Mouse (Mus musculus) MEL (cell line): Measurements from ENCODE around the gene Cyp4b1. TPM values are rescaled to one million over a fixed set of nuclear protein-coding genes. Genes with fewer than 3 reads are reported as not detected.
A peak's percentile ranks its signal among the peaks of the same experiment; 100 is the strongest.

ENCODE experiments used
- DNase-seq: peaks from one replicate; pipeline ENCODE4 v3.0.0; 2011; ENCODE audit warnings: low read depth, low spot score
- H3K27ac ChIP-seq: 2 replicates; pipeline ENCODE4 v1.5.1; 2012; ENCODE audit warnings: low read depth, mild to moderate bottlenecking, control low read depth, low read length, moderate library complexity; ENCODE audit not compliant: control insufficient read depth
- H3K27me3 ChIP-seq, 2 experiments: fragments of 150-350 bp in 1 of 2; sonication (generic) in 1 of 2; 2 replicates each; pipeline ENCODE4 v1.6.1; 2012; ENCODE audit warnings: low read length in 2 of 2, mild to moderate bottlenecking in 2 of 2, improper control_type of control experiment in 1 of 2, moderate library complexity in 1 of 2; ENCODE audit not compliant: insufficient read depth in 2 of 2, control insufficient read depth in 1 of 2
- H3K36me3 ChIP-seq, 2 experiments: 2 replicates each; pipeline ENCODE4 v1.6.1; 2012 to 2014; ENCODE audit warnings: low read length in 2 of 2, improper control_type of control experiment in 1 of 2, inconsistent platforms in 1 of 2, mild to moderate bottlenecking in 1 of 2; ENCODE audit not compliant: insufficient read depth in 2 of 2, control insufficient read depth in 1 of 2
- H3K4me1 ChIP-seq, 2 experiments: fragments of 150-350 bp in 1 of 2; sonication (generic) in 1 of 2; 2 replicates each; pipeline ENCODE4 v1.6.1; 2012; ENCODE audit warnings: low read length in 2 of 2, improper control_type of control experiment in 1 of 2, mild to moderate bottlenecking in 1 of 2; ENCODE audit not compliant: insufficient read depth in 2 of 2, control insufficient read depth in 1 of 2
- H3K4me3 ChIP-seq, 2 experiments: fragments of 150-350 bp in 1 of 2; sonication (generic) in 1 of 2; 2 replicates each; pipeline ENCODE4 v1.5.1; 2012; ENCODE audit warnings: low read depth in 2 of 2, low read length in 2 of 2, mild to moderate bottlenecking in 2 of 2, moderate library complexity in 2 of 2, control low read depth in 1 of 2, improper control_type of control experiment in 1 of 2; ENCODE audit not compliant: control insufficient read depth in 1 of 2, insufficient read depth in 1 of 2
- H3K79me2 ChIP-seq: 2 replicates; pipeline ENCODE4 v1.6.1; 2012; ENCODE audit warnings: mild to moderate bottlenecking, low read length, moderate library complexity; ENCODE audit not compliant: control insufficient read depth, poor library complexity, insufficient read depth
- H3K9ac ChIP-seq: 2 replicates; pipeline ENCODE4 v1.6.1; 2012; ENCODE audit warnings: low read depth, mild to moderate bottlenecking, control low read depth, low read length, moderate library complexity; ENCODE audit not compliant: control insufficient read depth, poor library complexity, severe bottlenecking
- H3K9me3 ChIP-seq: fragments of 150-350 bp; sonication (generic); replicated peaks from 2 replicates; pipeline ENCODE4 v1.6.1; 2012; ENCODE audit warnings: mild to moderate bottlenecking, low read length, improper control_type of control experiment, moderate library complexity; ENCODE audit not compliant: insufficient read depth
- CHD2 ChIP-seq: IDR thresholded peaks from 2 replicates; pipeline ENCODE4 v1.6.1; 2011; ENCODE audit warnings: low read length, improper control_type of control experiment
- CTCF ChIP-seq, 3 experiments: IDR thresholded peaks in 2 of 3; conservative IDR thresholded peaks in 1 of 3; 2 replicates each; pipeline ENCODE4 v1.5.1; 2011 to 2012; ENCODE audit warnings: low read length in 3 of 3, low read depth in 2 of 3, mild to moderate bottlenecking in 2 of 3, improper control_type of control experiment in 1 of 3, inconsistent platforms in 1 of 3, mixed read lengths in 1 of 3, moderate library complexity in 1 of 3; ENCODE audit not compliant: control insufficient read depth in 1 of 3, insufficient read depth in 1 of 3, poor library complexity in 1 of 3, severe bottlenecking in 1 of 3
- E2F4 ChIP-seq: IDR thresholded peaks from 2 replicates; pipeline ENCODE4 v1.6.1; 2011; ENCODE audit warnings: low read depth, low read length, improper control_type of control experiment, borderline replicate concordance
- EP300 ChIP-seq, 2 experiments: IDR thresholded peaks; 2 replicates each; pipeline ENCODE4 v1.6.1; 2011; ENCODE audit warnings: improper control_type of control experiment in 2 of 2, low read length in 2 of 2, low read depth in 1 of 2, mild to moderate bottlenecking in 1 of 2
- ETS1 ChIP-seq: IDR thresholded peaks from 2 replicates; pipeline ENCODE4 v1.6.1; 2012; ENCODE audit warnings: low read depth, mild to moderate bottlenecking, inconsistent platforms, low read length, improper control_type of control experiment, moderate library complexity
- GABPA ChIP-seq: IDR thresholded peaks from 2 replicates; pipeline ENCODE4 v1.6.1; 2012; ENCODE audit warnings: low read depth, mild to moderate bottlenecking, inconsistent platforms, low read length, improper control_type of control experiment, moderate library complexity
- HCFC1 ChIP-seq: IDR thresholded peaks from 2 replicates; pipeline ENCODE4 v1.6.1; 2012; ENCODE audit warnings: low read depth, mild to moderate bottlenecking, inconsistent platforms, low read length, improper control_type of control experiment, moderate library complexity
- JUND ChIP-seq: IDR thresholded peaks from 2 replicates; pipeline ENCODE4 v1.6.1; 2011; ENCODE audit warnings: low read depth, mild to moderate bottlenecking, improper control_type of control experiment, low read length
- KAT2A ChIP-seq: conservative IDR thresholded peaks from 2 replicates; pipeline ENCODE4 v1.6.1; 2012; ENCODE audit warnings: low read depth, low read length, improper control_type of control experiment, inconsistent platforms
- MAZ ChIP-seq: IDR thresholded peaks from 2 replicates; pipeline ENCODE4 v1.6.1; 2012; ENCODE audit warnings: low read depth, mild to moderate bottlenecking, inconsistent platforms, low read length, improper control_type of control experiment
- MEF2A ChIP-seq: IDR thresholded peaks from 2 replicates; pipeline ENCODE4 v1.6.1; 2014; ENCODE audit warnings: low read depth, mild to moderate bottlenecking, inconsistent platforms, low read length, improper control_type of control experiment; ENCODE audit not compliant: poor library complexity, insufficient replicate concordance, severe bottlenecking; ENCODE audit errors: extremely low read depth
- MXI1 ChIP-seq: IDR thresholded peaks from 2 replicates; pipeline ENCODE4 v1.6.1; 2011; ENCODE audit warnings: mild to moderate bottlenecking, low read depth, low read length, improper control_type of control experiment
- MYB ChIP-seq: IDR thresholded peaks from 2 replicates; pipeline ENCODE4 v1.6.1; 2011; ENCODE audit warnings: mild to moderate bottlenecking, low read depth, low read length, improper control_type of control experiment
- NELFE ChIP-seq: IDR thresholded peaks from 2 replicates; pipeline ENCODE4 v1.6.1; 2011; ENCODE audit warnings: low read depth, low read length, improper control_type of control experiment
- NRF1 ChIP-seq: IDR thresholded peaks from 2 replicates; pipeline ENCODE4 v1.6.1; 2014; ENCODE audit warnings: low read depth, mild to moderate bottlenecking, inconsistent platforms, low read length, improper control_type of control experiment, moderate library complexity; ENCODE audit not compliant: poor library complexity, insufficient read depth, severe bottlenecking
- SMC3 ChIP-seq: IDR thresholded peaks from 2 replicates; pipeline ENCODE4 v1.6.1; 2011; ENCODE audit warnings: low read depth, low read length, improper control_type of control experiment
- UBTF ChIP-seq: IDR thresholded peaks from 2 replicates; pipeline ENCODE4 v1.6.1; 2012; ENCODE audit warnings: low read depth, mild to moderate bottlenecking, inconsistent platforms, low read length, improper control_type of control experiment, moderate library complexity, borderline replicate concordance; ENCODE audit not compliant: insufficient read depth
- USF1 ChIP-seq: IDR thresholded peaks from 2 replicates; pipeline ENCODE4 v1.6.1; 2014; ENCODE audit warnings: low read depth, mild to moderate bottlenecking, inconsistent platforms, low read length, improper control_type of control experiment, moderate library complexity
- ZMIZ1 ChIP-seq: IDR thresholded peaks from 2 replicates; pipeline ENCODE4 v1.6.1; 2012; ENCODE audit warnings: low read depth, mild to moderate bottlenecking, inconsistent platforms, low read length, improper control_type of control experiment, moderate library complexity
- polyA plus RNA-seq, 2 experiments: library from polyadenylated mRNA; stranded (reverse) in 1 of 2; unstranded in 1 of 2; fragments of >175 nt in 1 of 2; fragments of >200 nt in 1 of 2; gene quantifications; 2 replicates each; pipeline versions ENCODE4 v1.2.1 to v1.2.4; 2012; ENCODE audit warnings: low replicate concordance in 2 of 2, low read depth in 1 of 2; ENCODE audit not compliant: insufficient read length in 2 of 2, insufficient read depth in 1 of 2, missing spikeins in 1 of 2
- total RNA-seq: library from RNA; depleted of rRNA; stranded (reverse); fragments of 300-350 nt; gene quantifications from 2 replicates; pipeline ENCODE4 v1.2.3, GENCODE M21; 2012

Gene Cyp4b1
- total and polyA plus RNA-seq, 3 experiments, result 1.1 to 2.1 TPM; not detected in 1

DNA sequence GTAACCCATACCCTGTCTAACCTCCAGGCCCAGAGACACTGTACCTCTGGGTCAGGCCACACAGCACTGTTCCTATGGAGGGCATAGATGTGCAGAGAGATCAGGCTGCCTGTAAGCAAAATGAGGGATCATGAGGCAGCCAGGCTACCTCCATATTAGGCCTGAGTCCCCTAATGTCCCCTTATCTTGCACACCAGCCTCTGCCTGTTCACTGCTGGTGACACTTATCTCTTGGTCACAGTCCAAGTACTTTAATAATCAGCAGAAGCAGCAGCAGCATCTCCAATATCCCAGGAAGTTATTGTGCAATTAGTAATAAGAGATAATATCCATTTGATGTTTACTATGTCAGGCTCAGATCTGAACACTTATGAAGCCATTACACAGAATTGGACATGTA lies 64.5 kb downstream of the Cyp4b1 start (continued):
- TF ChIP-seq SMC3 (no peak), UBTF (no peak), CHD2 (no peak), MAZ (no peak; the same call in 1 of the 2 replicates), GABPA (no peak), HCFC1 (0 out of 2 replicates have a peak, but pooled peaks have one; percentile 26), NELFE (no peak), MYB (no peak), ZMIZ1 (0 out of 2 replicates have a peak, but pooled peaks have one; percentile 40), E2F4 (no peak), MEF2A (no peak), MXI1 (no peak), JUND (no peak), KAT2A (no peak), CTCF (IDR thresholded peaks at IDR 0.05 in 2 of 3, conservative IDR thresholded peaks at IDR 0.05 in 1 of 3; ENCODE audit: control insufficient read depth in 1 of 3, insufficient read depth in 1 of 3, low read depth in 2 of 3, low read length in 3 of 3, poor library complexity in 1 of 3, severe bottlenecking in 1 of 3) (no peak), ETS1 (peak; percentile 95), USF1 (no peak)

GRCm38 (mm10) chr4:115575776-115576175 lies 71.7 kb downstream of the Cyp4b1 start:
- Histone ChIP-seq H3K79me2 (no peaks in the 10 kb centered on the region), H3K27me3 (no peaks in the 10 kb centered on the region), H3K9ac (no peak overlapping the region), H3K9me3 (no peaks in the 10 kb centered on the region), H3K36me3 (no peaks in the 10 kb centered on the region), H3K4me1 (no peaks in the 10 kb centered on the region), H3K4me3 (no peak overlapping the region), H3K27ac (no peak overlapping the region)
- no peak for DNase-seq
- TF ChIP-seq MYB (no peak), EP300 (IDR thresholded peaks at IDR 0.05; ENCODE audit: low read depth in 1 of 2, low read length in 2 of 2) (no peak), HCFC1 (no peak), NRF1 (no peak), NELFE (no peak)
